8 mouse cellular contexts compared by ENCODE assay signal in the genomic region with DNA sequence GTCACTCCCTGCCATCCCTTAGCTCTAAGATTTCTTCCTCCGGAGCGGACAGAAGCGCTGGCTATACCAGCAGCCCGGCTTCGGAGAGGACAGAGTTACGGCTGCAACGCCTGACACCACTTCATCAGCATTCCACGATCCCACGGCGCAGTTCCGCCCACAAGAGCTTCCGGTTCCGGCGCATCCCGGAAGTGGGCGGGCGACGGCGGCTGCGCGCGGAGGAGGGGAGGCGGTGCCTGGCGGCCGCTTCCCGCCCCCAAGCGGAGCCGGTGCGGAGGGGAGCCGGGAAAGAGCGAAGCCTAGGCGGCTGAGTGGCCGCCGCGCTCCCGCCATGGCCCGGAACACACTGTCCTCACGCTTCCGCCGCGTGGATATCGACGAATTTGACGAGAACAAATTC. TPM values are rescaled to one million over a fixed set of nuclear protein-coding genes. Genes with fewer than 3 reads are reported as not detected.
DNase-seq lines count a peak whose midpoint lies in the region; ATAC-seq lines count a peak whose summit lies in the region.

No protein-coding gene starts in this region.

- peak; percentile 90 for ATAC-seq in hindbrain, embryonic 14.5 days (ENCODE audit: low FRiP score)

- DNase-seq in T-cell, adult 2 months (ENCODE audit: low spot score), result peak; percentile 93
- DNase-seq in cerebellum, postnatal 25 days, result peak; percentile 94 to 97
- peak; percentile 86 to 89 for DNase-seq in frontal cortex, postnatal 25 days (ENCODE audit: low spot score in 2 of 2)
- peak; percentile 95 for DNase-seq in hindbrain, embryonic 14.5 days (ENCODE audit: low spot score)
- peak; percentile 95 to 97 for DNase-seq in layer of hippocampus, postnatal 36 days
- peak; percentile 95 for DNase-seq in lung, postnatal 25 days (ENCODE audit: low spot score)
- peak; percentile 84 for DNase-seq in retina, adult 2 months (ENCODE audit: low read depth, low spot score)
- DNase-seq in thymus, postnatal 25 days, result peak; percentile 96

- peaks cover 41% of the 10 kb centered on the region for H3K4me1 ChIP-seq in hindbrain, embryonic 14.5 days (replicated peaks; ENCODE audit: control insufficient read depth, insufficient read depth, low read length)

- peak overlapping the region; percentile 95 for H3K4me2 ChIP-seq in hindbrain, embryonic 14.5 days (replicated peaks)

- peak overlapping the region; percentile 86 for H3K9ac ChIP-seq in hindbrain, embryonic 14.5 days

- WGBS in hindbrain, embryonic 14.5 days, result under 1% methylated on average over 44 of the region's 44 CpGs

- H3K9me3 ChIP-seq in hindbrain, embryonic 14.5 days (ENCODE audit: control insufficient read depth, low read length), result no peaks in the 10 kb centered on the region

- H3K4me3 ChIP-seq in hindbrain, embryonic 14.5 days (replicated peaks; ENCODE audit: low read length), result peak overlapping the region; percentile 85

- H3K36me3 ChIP-seq in hindbrain, embryonic 14.5 days (replicated peaks; ENCODE audit: control insufficient read depth, insufficient read depth), result peaks cover 15% of the 10 kb centered on the region

- peak overlapping the region; percentile 91 for H3K27ac ChIP-seq in hindbrain, embryonic 14.5 days

- H3K27me3 ChIP-seq in hindbrain, embryonic 14.5 days (ENCODE audit: control insufficient read depth, insufficient read depth, low read length), result no peaks in the 10 kb centered on the region

RNA-seq across cellular contexts. Expression of a gene that starts 2.4 kb away (rescaled TPM):
- 580 and 697 TPM in 2 replicates for polyA plus RNA-seq in hindbrain, embryonic 14.5 days (2014; fragmentation: Nextera tagmentation; extraction: Ambion mirVana)
- total RNA-seq in layer of hippocampus, postnatal 36 days (2021), result 100 to 1,000 TPM; 261 to 262 TPM

RNA-seq across cellular contexts. Expression of a gene that starts 2.7 kb away (rescaled TPM):
- 146 and 155 TPM in 2 replicates for polyA plus RNA-seq in hindbrain, embryonic 14.5 days (2014; fragmentation: Nextera tagmentation; extraction: Ambion mirVana)
- 100 to 1,000 TPM in 1 of 2 experiments, 10 to 100 TPM in 1; 92.9 to 106 TPM for total RNA-seq in layer of hippocampus, postnatal 36 days (2021)

RNA-seq across cellular contexts. Expression of a gene that starts 10.6 kb away (rescaled TPM):
- polyA plus RNA-seq in hindbrain, embryonic 14.5 days (2014; fragmentation: Nextera tagmentation; extraction: Ambion mirVana), result 1.1 and 1.2 TPM in 2 replicates
- total RNA-seq in layer of hippocampus, postnatal 36 days (2021), result under 1 TPM; 0.51 to 0.65 TPM

RNA-seq across cellular contexts. Expression of a gene that starts 57.5 kb away (rescaled TPM):
- polyA plus RNA-seq in hindbrain, embryonic 14.5 days (2014; fragmentation: Nextera tagmentation; extraction: Ambion mirVana), result 29.1 and 34.2 TPM in 2 replicates
- 10 to 100 TPM; 33.2 to 39.0 TPM for total RNA-seq in layer of hippocampus, postnatal 36 days (2021)

Comparison
In these comparisons a context has a peak if more than half of its experiments do, and no peak if none do; other contexts are left out.
1. Peak in every context shown above with its lines: DNase-seq, ATAC-seq, H3K4me3 ChIP-seq and H3K27ac ChIP-seq.